Mouse (Mus musculus) c-Kit-negative CD71-positive TER-119-positive erythroid progenitor cells, embryonic 14.5 days (primary cell): ENCODE data around the gene Pdap1.
A peak's percentile ranks its signal among the peaks of the same experiment; 100 is the strongest.
"Not testable (repeated sequence)": the region's sequence is repeated elsewhere in the genome, so short reads cannot be mapped to it uniquely, and the experiment has no call there.

Experiments
- DNase-seq: peaks from one replicate; pipeline ENCODE4 v3.0.0-alpha.2; 2013; ENCODE audit warnings: low read depth, low spot score

Gene Pdap1

DNA sequence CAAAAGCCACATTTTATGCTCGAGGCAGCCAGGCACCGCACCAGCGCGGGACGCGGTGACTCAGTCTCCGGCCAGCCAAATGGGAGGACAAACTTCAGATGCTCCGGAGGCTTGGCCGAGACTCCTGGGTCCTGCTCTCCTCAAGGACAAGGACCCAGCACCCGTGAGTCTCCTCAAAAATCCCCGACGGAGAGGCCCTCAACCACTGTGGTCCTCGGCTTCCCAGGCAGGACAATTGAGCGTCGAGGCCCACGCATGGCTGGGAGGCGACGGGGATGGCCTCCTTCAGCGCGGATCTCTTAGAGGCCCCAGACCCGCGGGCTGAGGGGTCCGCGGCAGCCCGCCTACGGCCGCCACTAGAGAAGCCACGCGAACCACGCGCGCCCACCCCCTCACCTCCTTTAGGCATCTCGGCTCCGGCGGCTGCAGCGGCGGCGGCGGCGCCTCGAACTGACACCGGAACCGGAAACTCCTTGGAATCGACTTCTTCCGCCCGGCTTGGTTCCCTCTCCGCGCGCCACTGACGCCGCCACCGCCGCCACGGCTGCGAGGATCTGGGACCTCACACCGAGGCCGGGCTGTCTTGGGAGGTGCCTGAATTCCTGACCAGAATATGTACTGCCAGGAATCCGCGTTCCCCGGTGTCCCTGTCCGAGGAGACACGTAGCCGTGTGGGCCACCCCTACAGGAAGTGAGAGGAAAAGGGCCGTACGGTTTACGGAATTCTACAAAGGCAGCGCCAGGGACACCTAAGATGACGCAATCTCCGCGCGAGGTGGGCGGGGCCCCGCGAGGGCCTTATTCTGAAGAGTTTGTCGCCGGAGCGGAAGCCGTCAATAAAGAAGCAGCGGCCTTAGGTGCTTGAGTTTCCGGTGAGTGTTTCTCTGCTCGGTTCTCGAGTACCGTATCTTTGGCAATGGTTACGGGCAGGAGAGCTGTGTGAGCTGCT lies at the start of gene Pdap1, which contains the start of gene Bud31:
Pdap1 (minus strand) TSS at position 668 of the 949 bp plus-strand sequence.
Bud31 (plus strand) TSS at position 792 of the 949 bp plus-strand sequence.
- DNase-seq: peak; percentile 88

DNA sequence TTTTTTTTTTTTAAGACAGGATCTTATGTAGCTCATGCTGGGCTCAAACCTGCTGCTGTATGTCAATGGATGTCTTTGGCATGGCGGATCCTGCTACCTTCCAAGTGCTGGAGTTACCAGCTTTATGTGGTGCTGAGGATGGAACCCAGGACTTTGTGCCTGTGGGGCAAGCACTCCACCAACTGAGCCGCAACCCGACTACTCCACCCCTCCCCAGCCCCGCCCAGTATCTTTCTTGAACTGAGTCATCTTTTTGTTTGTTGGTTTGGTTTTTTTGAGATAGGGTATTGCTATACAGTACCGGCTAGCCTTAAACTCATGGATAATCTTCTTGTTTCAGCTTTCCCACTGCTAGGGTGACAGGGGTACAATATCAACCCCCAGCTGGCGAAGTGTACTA lies 49.4 kb upstream of the Pdap1 start:
- DNase-seq: no peak

DNA sequence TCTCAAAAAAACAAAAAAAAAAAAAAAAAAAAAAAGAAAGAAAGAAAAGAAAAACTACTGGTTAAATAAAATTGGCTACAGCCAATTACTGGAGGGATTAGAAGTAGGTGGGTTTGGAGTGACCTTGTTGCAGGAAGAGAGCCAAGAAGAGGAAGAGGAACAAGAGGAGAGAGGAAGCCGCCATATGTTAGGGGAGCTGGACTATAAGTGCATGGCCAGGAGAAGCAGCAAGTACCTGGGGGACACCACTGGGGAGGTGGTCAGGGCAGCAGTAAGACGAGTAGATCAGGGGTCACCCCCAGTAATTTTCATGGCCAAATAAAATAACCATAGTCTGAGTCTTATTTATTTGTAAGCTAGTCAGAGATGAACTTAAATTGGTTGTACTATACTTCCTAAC lies 45.2 kb upstream of the Pdap1 start:
- no peak for DNase-seq

GRCm38 (mm10) chr5:145178461-145178980 lies 38.5 kb upstream of the Pdap1 start:
- DNase-seq: no peak

GRCm38 (mm10) chr5:145167306-145167661 lies 27.2 kb upstream of the Pdap1 start:
- DNase-seq: no peak

GRCm38 (mm10) chr5:145166536-145167305 lies 26.7 kb upstream of the Pdap1 start, which contains the start of the genes Ptcd1 and Cpsf4:
Gene Ptcd1 (minus strand): TSS chr5:145167108.
Gene Cpsf4 (plus strand): TSS chr5:145167213.
- DNase-seq: peak; percentile 99

DNA sequence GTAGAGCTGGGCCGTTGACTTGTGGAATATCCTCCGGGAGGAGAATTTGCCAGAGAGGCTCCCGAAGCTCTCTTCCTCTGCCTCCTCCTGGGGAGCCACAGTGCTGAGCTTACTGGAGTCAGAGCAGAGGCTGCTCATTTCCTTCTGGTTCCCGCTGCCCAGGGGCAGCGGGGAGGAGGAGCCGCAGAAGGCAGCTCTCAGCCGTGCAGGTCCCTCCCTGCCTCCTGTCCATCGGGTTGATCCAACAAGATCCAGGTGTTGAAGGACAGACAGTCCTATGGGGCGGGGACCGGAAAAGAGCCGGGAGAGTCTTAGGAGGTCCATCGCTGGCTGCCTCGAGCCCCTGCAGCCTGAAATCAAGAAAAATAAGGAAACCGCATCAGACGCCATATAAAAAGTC lies 25.1 kb upstream of the Pdap1 start:
- DNase-seq: no peak

DNA sequence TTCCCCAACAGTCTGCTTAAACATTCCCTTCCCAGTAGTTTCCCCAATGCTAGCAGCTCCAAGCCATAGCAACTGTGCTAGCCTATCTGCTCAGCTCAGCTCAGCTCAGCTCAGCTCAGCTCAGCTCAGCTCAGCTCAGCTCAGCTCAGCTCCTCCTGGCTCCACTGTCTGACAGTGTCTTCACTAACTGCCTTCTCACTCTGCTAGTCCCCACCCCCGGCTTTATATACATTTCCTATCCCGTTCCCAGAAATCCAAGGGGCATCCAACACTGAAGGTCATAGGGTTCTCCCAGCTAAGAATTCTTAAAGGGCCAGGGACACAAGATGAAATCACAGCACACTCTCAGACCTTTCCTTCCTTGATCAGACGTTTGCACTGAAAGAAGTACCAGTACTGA lies 24.7 kb upstream of the Pdap1 start:
- DNase-seq: no peak

- DNase-seq: no peak
These were observed 21.3 kb upstream of the Pdap1 start for GRCm38 (mm10) chr5:145161361-145161760.

- no peak for DNase-seq
These were observed 12.7 kb upstream of the Pdap1 start for GRCm38 (mm10) chr5:145152690-145153089.

DNA sequence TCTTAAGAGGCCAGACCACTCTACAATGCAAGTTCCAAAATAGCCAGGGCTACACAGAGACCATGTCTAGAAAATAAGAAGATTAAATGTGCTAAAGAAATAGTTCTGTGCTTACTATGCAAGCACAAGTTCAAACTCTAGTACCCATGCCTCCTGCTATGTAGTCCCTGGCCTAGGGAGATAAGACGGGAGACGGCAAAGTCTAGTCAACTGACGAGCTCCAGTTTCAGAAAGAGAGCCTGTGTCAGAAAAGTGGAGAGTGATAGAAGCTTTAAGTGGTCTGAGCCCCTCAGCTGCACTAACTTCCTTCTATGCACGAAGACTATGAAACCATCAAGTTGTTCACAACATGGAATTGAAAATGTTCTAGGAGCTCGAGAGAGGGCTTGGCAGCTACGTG lies 9.3 kb upstream of the Pdap1 start:
- no peak for DNase-seq

DNA sequence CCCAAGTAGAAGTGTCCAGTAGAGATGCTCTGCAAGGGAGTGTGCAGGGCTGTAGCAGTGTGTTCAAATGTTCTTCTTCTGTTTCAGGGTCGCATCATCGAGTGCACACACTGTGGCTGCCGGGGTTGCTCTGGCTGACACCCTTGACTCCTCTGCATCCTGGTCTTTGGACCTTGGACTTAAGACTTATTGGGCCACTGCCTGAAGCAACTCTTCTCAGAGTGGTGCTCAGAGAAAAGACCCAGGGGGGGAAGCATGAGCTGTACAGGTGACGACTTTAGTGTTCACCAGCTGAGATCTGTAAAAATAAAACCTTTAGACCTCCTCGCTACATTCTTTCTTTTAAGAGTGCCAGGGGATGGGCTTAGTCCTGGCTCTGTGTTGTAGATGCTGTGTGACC lies 7.7 kb upstream of the Pdap1 start:
- no peak for DNase-seq

DNA sequence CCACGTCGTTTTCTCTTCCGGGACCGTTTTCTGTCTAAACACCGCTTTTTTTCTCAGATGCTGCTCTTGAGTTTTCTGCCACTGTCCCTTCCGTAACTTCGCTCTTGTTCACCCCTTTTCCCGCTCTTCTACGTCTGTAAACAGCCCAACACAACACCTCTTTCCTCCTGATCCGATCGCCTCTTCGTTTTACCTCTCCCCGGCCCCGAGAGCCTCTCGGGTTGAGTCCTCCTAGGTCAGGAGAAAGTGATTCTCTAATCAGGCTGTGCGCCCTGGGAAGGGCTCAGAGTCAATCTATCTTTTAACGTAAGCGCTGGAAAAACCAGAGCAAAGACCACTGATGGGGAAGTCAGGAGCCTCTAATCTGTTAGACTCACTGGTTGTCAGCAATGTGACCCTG lies 573 bp upstream of the Pdap1 start:
- peak; percentile 40 for DNase-seq

DNA sequence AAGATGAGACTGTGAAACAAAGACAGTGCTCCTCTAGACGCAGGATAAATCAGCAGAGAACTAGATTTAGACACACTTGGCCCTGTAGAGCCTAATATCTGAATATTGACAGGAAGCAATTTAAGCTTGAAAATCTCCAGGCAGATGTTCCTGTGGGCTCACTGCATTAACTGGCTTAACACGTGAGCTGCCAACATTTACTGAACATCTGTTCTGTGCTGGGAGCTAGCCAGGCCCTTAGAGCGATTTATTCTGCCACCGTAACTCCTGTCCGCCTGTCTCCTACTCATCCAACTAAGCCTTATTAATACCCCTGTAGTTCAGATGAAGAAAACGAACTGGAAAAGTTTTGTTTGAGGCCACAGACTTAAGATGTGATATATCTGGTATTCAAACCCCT lies 1.2 kb downstream of the Pdap1 start:
- no peak for DNase-seq

DNA sequence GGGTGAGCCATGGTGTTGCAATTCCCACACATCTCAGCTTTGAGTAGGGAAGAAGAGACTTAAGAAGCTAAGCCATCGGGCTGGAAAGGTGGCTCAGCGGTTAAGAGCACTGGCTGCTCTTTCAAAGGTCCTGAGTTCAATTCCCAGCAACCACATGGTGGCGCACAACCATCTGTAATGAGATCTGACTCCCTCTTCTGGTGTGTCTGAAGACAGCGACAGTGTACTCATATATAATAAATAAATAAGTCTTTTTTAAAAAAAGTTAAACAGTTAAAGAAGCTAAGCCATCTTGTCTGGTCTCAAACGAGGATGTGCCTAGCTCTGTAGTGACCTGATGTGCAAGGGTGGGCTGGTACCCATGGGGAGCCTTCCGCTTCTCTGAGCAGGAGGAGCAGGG lies 6.8 kb downstream of the Pdap1 start:
- not testable (repeated sequence) for DNase-seq

DNA sequence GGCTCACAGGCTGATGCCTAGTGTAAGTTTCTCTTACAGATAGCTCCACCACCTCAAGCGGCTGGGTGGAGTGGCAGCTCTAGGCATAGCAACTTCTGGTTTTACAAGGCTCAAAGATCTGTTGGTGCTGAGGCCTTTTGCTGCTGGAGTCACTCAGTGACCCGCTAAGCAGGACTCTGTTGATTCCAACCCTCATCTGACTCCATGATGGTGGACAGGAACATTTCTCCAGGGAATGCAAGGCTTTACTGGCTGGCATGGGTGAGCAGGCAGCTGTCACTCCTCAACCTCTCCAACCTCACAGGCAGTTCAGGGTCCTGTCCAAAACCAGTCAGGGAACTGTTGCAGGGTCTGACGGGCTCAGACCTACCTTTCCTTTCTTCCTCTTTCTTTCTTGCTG lies 9.0 kb downstream of the Pdap1 start:
- no peak for DNase-seq

GRCm38 (mm10) chr5:145130191-145130590 lies 9.8 kb downstream of the Pdap1 start:
- no peak for DNase-seq

DNA sequence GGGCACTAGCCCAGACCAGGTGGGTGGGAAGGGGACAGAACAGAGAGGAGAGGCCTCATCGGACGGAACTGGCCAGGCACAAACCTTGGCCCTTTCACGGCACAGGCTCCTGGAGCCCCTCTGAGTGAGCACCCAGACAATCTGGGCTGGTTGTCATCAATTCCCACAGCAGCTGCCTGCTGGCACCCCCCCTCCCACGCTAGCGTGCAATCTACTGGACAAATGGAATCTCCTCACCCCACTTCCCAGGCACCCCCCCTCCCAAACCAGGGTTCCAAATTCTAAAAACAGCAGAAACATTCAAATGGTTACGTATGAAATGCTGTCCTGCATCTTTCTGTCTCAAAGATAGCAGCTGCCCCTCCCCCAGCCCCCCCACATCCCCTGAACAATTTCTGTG lies 10.3 kb downstream of the Pdap1 start:
- DNase-seq: not testable (repeated sequence)

DNA sequence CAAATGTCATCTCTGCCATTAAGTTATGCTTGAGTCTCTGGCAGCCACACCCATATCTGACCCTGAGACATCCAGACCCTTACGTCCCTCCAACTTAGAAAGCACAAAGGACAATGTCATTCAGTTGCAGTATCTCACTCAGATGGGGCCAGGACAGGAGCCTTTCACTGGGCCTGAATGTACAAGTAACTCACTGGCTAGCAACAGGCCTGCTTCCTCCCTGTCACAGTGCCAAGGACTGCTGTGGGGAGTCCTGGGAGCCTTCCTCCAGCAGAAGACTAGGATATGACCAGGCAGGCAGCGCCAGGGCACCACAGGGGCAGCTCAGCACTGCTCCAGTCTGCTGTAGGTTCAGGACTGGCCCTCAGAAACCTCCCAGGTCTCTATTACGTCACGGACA lies 10.9 kb downstream of the Pdap1 start:
- no peak for DNase-seq

DNA sequence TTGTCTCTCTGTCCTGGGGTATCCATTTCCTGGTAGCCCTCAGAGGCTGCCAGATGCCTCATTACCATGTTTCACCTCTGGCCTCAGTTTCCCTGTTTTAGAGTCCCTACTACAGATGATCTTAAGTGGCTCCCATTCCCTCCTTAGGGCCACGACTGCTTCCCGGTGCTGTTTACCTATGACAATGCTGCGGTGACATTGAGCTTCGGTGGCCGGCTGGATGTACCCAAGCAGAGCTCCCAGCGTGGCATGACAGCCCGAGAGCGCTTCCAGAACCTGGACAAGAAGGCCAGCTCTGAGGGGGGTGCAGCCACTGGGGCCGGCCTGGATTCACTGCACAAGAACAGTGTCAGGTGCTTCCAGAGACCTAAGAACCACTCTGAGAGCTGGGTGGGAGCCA lies 13.5 kb downstream of the Pdap1 start:
- no peak for DNase-seq

DNA sequence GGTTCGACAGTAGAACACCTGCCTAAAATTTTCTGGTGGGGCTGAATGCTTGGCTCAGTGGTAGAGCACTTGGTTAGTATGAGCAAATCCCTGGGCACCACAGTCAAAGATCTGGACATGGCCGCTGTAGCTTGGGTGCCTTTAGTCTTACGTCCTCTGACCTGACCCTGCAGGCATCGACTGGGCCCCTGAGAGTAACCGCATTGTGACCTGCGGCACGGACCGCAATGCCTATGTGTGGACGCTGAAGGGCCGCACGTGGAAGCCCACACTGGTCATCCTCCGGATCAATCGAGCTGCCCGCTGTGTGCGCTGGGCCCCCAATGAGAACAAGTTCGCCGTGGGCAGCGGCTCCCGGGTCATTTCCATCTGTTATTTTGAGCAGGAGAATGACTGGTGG lies 16.6 kb downstream of the Pdap1 start:
- DNase-seq: no peak

DNA sequence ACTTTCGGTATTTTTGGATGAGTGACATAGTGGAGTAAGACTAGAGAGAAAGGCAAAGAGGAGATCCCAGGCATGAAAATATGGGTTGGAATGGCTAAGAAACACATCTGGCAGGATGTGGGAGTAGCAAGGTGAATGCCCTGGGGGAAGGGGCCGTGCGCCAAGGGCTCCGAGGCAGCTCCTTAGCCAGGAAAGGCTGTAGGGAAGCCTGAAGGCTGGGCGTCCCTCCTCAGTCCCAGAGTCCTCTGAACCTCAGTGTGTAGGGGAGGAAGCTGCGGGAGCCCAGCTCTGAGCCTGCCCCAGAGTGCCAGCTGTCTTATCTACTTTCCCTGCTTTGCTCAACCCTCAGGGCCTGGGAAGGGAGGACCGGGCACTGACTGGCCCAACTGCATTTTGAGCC lies 19.1 kb downstream of the Pdap1 start:
- DNase-seq: no peak
